Mouse (Mus musculus): ENCODE measurements around the gene Trpv3. TPM values are rescaled to one million over a fixed set of nuclear protein-coding genes. Genes with fewer than 3 reads are reported as not detected.

The Trpv3 gene
- 0.02 TPM in 1 of 2 replicates, not detected in the other for polyA plus RNA-seq (2012; ENCODE audit: insufficient read depth, low replicate concordance)

DNA sequence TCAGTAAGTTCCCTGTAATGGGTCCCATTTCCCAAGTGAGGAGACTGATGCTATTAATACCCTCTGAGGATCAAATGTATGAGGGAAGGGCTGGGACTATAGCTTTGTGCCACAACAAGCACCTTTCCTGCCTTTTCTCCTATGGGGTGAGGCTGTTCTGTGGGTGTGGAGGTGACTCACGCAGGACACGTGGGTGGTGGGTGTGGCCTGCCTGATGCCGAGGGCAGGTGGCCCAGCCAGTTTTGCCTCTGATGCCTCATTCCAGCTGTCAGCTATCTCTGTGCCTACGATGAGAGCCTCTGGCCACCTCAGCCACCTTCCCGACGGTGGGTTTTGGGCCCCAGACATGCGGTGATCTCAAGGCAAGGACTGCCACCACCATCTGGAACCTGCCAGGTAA, at the start of gene Trpv3:
TSS of gene Trpv3 (plus strand) at position 122 of the 400 bp plus-strand sequence.
- Histone ChIP-seq H3K4me3 (replicated peaks) (peak within 1 kb of the TSS; percentile 81), H3K36me3 (replicated peaks; ENCODE audit: low read length) (no peaks in the 10 kb centered on the region), H3K9me3 (peaks cover 9% of the 10 kb centered on the region), H3K4me1 (peaks cover 61% of the 10 kb centered on the region), H3K27me3 (replicated peaks) (peaks cover 32% of the 10 kb centered on the region)
- TF ChIP-seq GATA1 (IDR thresholded peaks at IDR 0.05; ENCODE audit: borderline replicate concordance, low read length) (no peak), FLI1 (IDR thresholded peaks at IDR 0.05; ENCODE audit: low read length) (no peak)

DNA sequence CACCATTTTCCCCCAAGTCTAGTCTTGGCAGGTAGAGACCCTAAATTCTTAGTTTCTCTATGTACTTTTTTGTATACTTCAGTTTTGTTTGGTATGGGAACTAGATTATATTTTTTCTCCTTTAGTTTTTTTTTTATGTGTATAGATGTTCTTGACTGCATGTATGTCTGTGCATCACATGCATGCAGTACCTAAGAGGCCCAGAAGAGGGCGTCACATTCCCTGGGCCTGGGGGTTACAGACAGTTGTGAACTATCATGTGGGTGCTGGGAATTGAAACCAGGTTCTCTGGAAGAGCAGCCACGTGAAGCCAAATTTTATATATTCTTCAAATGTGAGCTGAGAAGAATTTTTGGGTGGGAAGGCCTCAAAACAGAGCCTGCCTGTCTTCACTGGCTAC, 47.5 kb upstream of the Trpv3 start:
- no peak for TF ChIP-seq GATA1 (IDR thresholded peaks at IDR 0.05; ENCODE audit: borderline replicate concordance, low read length)
- no peak for TF ChIP-seq FLI1 (IDR thresholded peaks at IDR 0.05; ENCODE audit: low read length)
- Histone ChIP-seq H3K27me3 (replicated peaks) (no peaks in the 10 kb centered on the region), H3K9me3 (no peaks in the 10 kb centered on the region), H3K4me3 (replicated peaks) (no peak overlapping the region), H3K36me3 (replicated peaks; ENCODE audit: low read length) (peaks cover 70% of the 10 kb centered on the region), H3K4me1 (peaks cover 4% of the 10 kb centered on the region; the same call in 1 of the 2 replicates)

DNA sequence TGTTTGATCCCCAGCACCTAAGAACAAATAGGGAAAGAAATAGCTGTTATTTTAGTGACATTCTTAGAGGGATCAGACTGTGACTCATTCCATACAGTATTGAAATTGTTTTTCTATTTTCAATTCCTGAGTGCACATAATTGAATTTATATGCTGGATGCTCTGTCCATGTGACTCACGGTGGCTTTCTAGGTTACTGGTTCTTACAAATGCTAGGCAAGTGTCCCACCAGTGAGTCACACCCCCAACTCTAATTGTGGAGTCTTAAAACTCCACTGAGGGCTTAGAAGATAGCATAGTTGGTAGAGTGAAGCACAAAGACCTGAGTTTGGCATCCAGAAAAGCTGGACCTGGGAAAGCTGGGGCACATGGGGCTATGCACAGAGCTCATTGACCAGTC, 46.5 kb upstream of the Trpv3 start:
- H3K4me3 ChIP-seq (replicated peaks) = no peak overlapping the region
- peaks cover 1% of the 10 kb centered on the region for H3K27me3 ChIP-seq (replicated peaks)
- no peaks in the 10 kb centered on the region for H3K9me3 ChIP-seq
- TF ChIP-seq GATA1 (IDR thresholded peaks at IDR 0.05; ENCODE audit: borderline replicate concordance, low read length) = no peak
- TF ChIP-seq FLI1 (IDR thresholded peaks at IDR 0.05; ENCODE audit: low read length) = no peak
- H3K36me3 ChIP-seq (replicated peaks; ENCODE audit: low read length) = peaks cover 61% of the 10 kb centered on the region
- H3K4me1 ChIP-seq = peaks cover 4% of the 10 kb centered on the region; the same call in 1 of the 2 replicates

DNA sequence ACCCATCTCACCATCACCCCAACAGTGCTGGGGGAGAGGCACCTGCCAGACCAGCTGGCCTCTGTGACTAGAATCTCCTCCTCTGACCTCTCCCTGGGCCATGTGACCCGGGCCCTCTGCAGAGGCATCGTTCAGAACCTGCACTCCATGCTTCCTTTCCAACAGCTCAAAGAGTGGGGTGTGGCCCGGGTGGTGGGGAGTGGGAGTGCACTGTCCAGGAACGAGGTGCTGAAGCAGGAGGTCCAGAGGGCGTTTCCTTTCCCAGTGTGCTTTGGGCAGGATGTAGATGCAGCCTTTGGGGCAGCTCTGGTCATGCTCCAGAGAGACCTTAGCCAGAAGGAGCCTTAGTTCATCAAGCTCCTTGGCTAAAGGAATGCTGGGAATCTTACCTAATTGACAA, 44.3 kb upstream of the Trpv3 start:
- H3K4me3 ChIP-seq (replicated peaks) = no peak overlapping the region
- H3K36me3 ChIP-seq (replicated peaks; ENCODE audit: low read length) = peaks cover 45% of the 10 kb centered on the region
- peaks cover 9% of the 10 kb centered on the region for H3K27me3 ChIP-seq (replicated peaks)
- TF ChIP-seq GATA1 (IDR thresholded peaks at IDR 0.05; ENCODE audit: borderline replicate concordance, low read length) (no peak), FLI1 (IDR thresholded peaks at IDR 0.05; ENCODE audit: low read length) (no peak)
- H3K9me3 ChIP-seq = no peaks in the 10 kb centered on the region
- H3K4me1 ChIP-seq = peaks cover 4% of the 10 kb centered on the region; the same call in 1 of the 2 replicates

DNA sequence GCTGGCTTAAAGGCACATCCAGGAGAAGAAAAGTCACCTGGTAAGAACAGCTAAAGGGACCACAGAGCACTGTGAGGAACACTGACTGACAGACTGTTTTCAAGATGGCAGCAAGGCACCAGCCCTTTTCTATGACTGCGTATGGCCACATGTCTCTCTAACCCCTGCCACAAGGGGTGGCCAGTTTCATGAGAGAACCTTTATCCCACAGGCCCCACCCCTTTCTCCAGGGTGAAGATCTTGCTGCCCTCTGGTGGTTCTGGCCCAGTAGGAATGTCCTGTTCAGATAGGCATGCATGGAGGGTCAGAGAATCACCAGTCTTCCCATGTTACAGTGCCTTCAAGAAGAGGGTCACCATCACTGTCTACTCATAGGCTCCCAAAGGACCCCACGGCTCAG, 43.2 kb upstream of the Trpv3 start:
- H3K36me3 ChIP-seq (replicated peaks; ENCODE audit: low read length) = peaks cover 34% of the 10 kb centered on the region
- peaks cover 12% of the 10 kb centered on the region for H3K27me3 ChIP-seq (replicated peaks)
- no peaks in the 10 kb centered on the region for H3K9me3 ChIP-seq
- no peak overlapping the region for H3K4me3 ChIP-seq (replicated peaks)
- H3K4me1 ChIP-seq = peaks cover 4% of the 10 kb centered on the region; the same call in 1 of the 2 replicates
- no peak for TF ChIP-seq GATA1 (IDR thresholded peaks at IDR 0.05; ENCODE audit: borderline replicate concordance, low read length)
- no peak for TF ChIP-seq FLI1 (IDR thresholded peaks at IDR 0.05; ENCODE audit: low read length)

DNA sequence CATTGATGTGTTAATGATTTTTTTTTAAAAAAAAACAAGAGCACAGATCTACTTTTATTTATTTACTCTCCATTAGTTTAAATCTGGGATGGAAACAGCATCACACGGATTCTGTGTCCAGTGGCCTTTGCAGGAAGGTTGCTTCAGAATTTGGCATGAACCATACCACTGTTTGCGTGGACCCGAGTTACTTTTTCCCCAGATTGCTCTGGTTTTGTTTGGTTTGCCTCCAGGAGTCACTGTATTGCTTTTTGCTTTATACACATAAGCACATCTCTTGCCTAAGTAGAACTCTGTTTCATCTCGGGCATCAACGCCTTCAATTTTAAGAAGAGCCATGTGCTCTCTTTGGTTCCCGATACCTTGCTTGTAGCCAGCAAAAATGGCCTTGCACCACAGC, 41.3 kb upstream of the Trpv3 start:
- H3K36me3 ChIP-seq (replicated peaks; ENCODE audit: low read length) = peaks cover 21% of the 10 kb centered on the region
- TF ChIP-seq FLI1 (IDR thresholded peaks at IDR 0.05; ENCODE audit: low read length) (no peak), GATA1 (IDR thresholded peaks at IDR 0.05; ENCODE audit: borderline replicate concordance, low read length) (no peak)

DNA sequence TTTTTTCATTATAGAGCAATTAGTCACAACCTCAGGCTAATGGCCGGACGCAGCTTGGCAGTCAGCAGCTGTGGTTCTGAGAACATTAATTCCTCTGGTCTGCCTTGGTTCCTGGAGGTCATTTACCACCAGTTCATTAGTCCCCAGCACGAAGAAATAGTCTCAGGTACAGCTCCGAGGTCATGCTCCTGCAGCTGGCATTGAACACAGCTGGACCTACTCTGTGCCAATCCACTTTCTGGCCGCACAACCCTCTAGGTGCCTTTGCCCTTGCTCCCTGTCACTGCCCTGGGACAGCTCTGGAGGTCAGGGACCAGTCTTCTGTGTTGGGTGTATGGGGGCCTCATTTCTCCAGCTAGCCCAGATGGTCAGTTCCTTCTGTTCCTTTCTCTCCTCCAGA, 38.3 kb upstream of the Trpv3 start:
- Histone ChIP-seq H3K4me3 (replicated peaks) (no peak overlapping the region), H3K27me3 (replicated peaks) (peaks cover 40% of the 10 kb centered on the region), H3K4me1 (peaks cover 12% of the 10 kb centered on the region), H3K9me3 (no peaks in the 10 kb centered on the region), H3K36me3 (replicated peaks; ENCODE audit: low read length) (peaks cover 3% of the 10 kb centered on the region)
- TF ChIP-seq GATA1 (IDR thresholded peaks at IDR 0.05; ENCODE audit: borderline replicate concordance, low read length) (no peak), FLI1 (IDR thresholded peaks at IDR 0.05; ENCODE audit: low read length) (no peak)

More for the DNA sequence above, 41.3 kb upstream of the Trpv3 start:
- H3K4me1 ChIP-seq = peaks cover 6% of the 10 kb centered on the region; the same call in 1 of the 2 replicates
- H3K27me3 ChIP-seq (replicated peaks) = peaks cover 16% of the 10 kb centered on the region
- no peak overlapping the region for H3K4me3 ChIP-seq (replicated peaks)
- H3K9me3 ChIP-seq = no peaks in the 10 kb centered on the region

DNA sequence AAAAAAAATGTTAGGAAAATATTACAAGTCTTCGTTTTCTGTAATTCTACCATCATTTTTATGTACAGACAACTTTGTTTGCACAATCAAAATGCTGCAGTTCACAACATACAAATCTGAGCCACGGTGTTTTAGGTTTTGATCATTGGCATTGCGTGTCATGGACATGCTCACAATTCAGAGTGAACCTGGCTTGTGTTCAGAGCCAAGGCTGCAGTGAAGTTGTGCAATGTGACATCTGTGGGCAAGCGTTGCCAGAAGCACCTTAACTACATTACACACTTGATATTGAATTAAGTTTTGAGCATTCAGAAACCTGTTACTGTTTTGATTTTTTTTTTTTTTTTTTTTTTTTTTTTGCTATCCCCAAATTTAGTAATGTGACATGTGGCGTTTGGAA, 37.1 kb upstream of the Trpv3 start:
- no peaks in the 10 kb centered on the region for H3K36me3 ChIP-seq (replicated peaks; ENCODE audit: low read length)
- H3K4me3 ChIP-seq (replicated peaks) = no peak overlapping the region
- H3K4me1 ChIP-seq = peaks cover 16% of the 10 kb centered on the region
- no peaks in the 10 kb centered on the region for H3K9me3 ChIP-seq
- TF ChIP-seq GATA1 (IDR thresholded peaks at IDR 0.05; ENCODE audit: borderline replicate concordance, low read length) (no peak), FLI1 (IDR thresholded peaks at IDR 0.05; ENCODE audit: low read length) (no peak)
- peaks cover 50% of the 10 kb centered on the region for H3K27me3 ChIP-seq (replicated peaks)

DNA sequence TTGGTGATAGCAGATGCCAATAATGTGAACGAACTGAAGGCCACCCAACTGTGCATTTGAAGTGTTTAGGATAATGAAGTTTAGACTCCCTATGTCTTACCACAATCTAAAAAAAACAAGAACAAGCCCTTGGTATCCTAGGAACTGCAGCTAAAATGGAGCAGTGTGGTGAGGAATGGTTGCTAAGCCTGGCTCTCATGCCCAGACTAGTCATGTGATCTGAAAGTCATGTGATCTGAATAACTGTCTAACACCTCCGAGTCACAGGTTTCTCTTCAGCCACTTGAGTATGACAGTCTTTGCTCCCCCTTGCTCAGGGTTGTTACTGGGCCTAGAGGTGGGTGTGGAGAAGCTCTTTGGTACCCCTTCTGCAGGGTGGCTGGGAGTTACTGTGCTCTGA, 34.7 kb upstream of the Trpv3 start:
- TF ChIP-seq GATA1 (IDR thresholded peaks at IDR 0.05; ENCODE audit: borderline replicate concordance, low read length) = no peak
- TF ChIP-seq FLI1 (IDR thresholded peaks at IDR 0.05; ENCODE audit: low read length) = no peak
- no peaks in the 10 kb centered on the region for H3K9me3 ChIP-seq
- H3K27me3 ChIP-seq (replicated peaks) = peaks cover 64% of the 10 kb centered on the region
- no peaks in the 10 kb centered on the region for H3K36me3 ChIP-seq (replicated peaks; ENCODE audit: low read length)
- H3K4me1 ChIP-seq = peaks cover 30% of the 10 kb centered on the region
- no peak overlapping the region for H3K4me3 ChIP-seq (replicated peaks)

DNA sequence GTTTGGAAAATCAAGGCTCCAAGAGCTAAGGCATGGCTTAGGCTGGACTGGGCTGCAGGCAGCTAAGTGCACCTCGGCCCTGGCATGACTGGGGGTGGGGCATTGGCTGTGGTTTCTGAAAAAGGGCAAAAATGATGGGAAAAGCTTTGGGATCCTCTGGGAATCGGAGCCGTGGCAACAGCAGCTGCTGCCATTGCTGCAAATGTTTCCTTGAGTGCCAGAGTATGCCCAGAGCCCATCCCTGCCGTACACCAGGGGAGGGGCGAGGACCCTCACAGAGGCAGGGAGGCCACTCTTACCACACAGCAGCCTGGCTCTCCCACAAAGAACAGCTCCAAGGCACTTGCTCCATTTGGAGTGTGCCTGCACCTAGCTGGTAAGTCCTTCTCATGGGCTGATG, 33.2 kb upstream of the Trpv3 start, which contains the start of gene Trpv1:
TSS of gene Trpv1 (plus strand) at position 301 of the 400 bp plus-strand sequence.
- no peaks in the 10 kb centered on the region for H3K36me3 ChIP-seq (replicated peaks; ENCODE audit: low read length)
- peaks cover 30% of the 10 kb centered on the region for H3K4me1 ChIP-seq
- TF ChIP-seq GATA1 (IDR thresholded peaks at IDR 0.05; ENCODE audit: borderline replicate concordance, low read length) (no peak), FLI1 (IDR thresholded peaks at IDR 0.05; ENCODE audit: low read length) (no peak)
- peaks cover 69% of the 10 kb centered on the region for H3K27me3 ChIP-seq (replicated peaks)
- H3K4me3 ChIP-seq (replicated peaks) = no peak within 1 kb of the TSS
- H3K9me3 ChIP-seq = no peaks in the 10 kb centered on the region
